Mouse (Mus musculus): ENCODE data around the gene Plagl2. TPM values are rescaled to one million over a fixed set of nuclear protein-coding genes. Genes with fewer than 3 reads are reported as not detected.

Gene Plagl2
- total and polyA plus RNA-seq, 3 experiments, result 8.1 to 52.7 (median 18.0) TPM

GRCm38 (mm10) chr2:153237891-153238290, 3.3 kb downstream of the Plagl2 start:
- in situ Hi-C loops (cut with MboI; ENCODE audit: low pct_ligation_motif_present, low pct_unique_long_range_greater_than_20kb, low sequenced_read_pairs) (no loop called here), dilution Hi-C loops (cut with MboI; ENCODE audit: extremely low pct_ligation_motif_present, extremely low pct_unique_long_range_greater_than_20kb, low sequenced_read_pairs) (no loop called here)
- H3K4me1 ChIP-seq (ENCODE audit: control insufficient read depth in 1 of 2, insufficient read depth in 2 of 2), result peaks cover 16 to 65% of the 10 kb centered on the region in 2 experiments
- peak overlapping the region; percentile 91 for H3K4me2 ChIP-seq (ENCODE audit: insufficient read depth, low read depth, poor library complexity, severe bottlenecking)
- peaks cover 78% of the 10 kb centered on the region for H3K79me2 ChIP-seq (replicated peaks; ENCODE audit: control insufficient read depth, extremely low read depth, insufficient read depth, poor library complexity, severe bottlenecking)
- H3K27me3 ChIP-seq (replicated peaks), result no peaks in the 10 kb centered on the region
- peaks cover 32 to 47% of the 10 kb centered on the region in 2 experiments for H3K36me3 ChIP-seq (replicated peaks in 1 of 2; ENCODE audit: control insufficient read depth in 1 of 2, insufficient read depth in 1 of 2, low read length in 1 of 2)
- no peaks in the 10 kb centered on the region for H3K9me3 ChIP-seq (replicated peaks; ENCODE audit: low read length)
- H3K27ac ChIP-seq (ENCODE audit: insufficient read depth, low read depth), result peak overlapping the region; percentile 74
- peak overlapping the region; percentile 35 to 82 (median 76) for H3K4me3 ChIP-seq (replicated peaks in 1 of 3; ENCODE audit: low read depth in 2 of 3, low read length in 2 of 3, poor library complexity in 1 of 3)
- DNase-seq (ENCODE audit: extremely low read depth), result no peak
- TF ChIP-seq USF1 (IDR thresholded peaks at IDR 0.05; ENCODE audit: low read depth, low read length), result no peak
- TF ChIP-seq UBTF (IDR thresholded peaks at IDR 0.05; ENCODE audit: low read depth, low read length), result no peak
- no peak for TF ChIP-seq HCFC1 (IDR thresholded peaks at IDR 0.05; ENCODE audit: low read depth, low read length)
- TF ChIP-seq TBP (conservative IDR thresholded peaks at IDR 0.05; ENCODE audit: low read depth, low read length), result no peak
- no peak for TF ChIP-seq NRF1 (IDR thresholded peaks at IDR 0.05; ENCODE audit: low read depth, low read length)
- peak; percentile 64 for TF ChIP-seq IRF4 (IDR thresholded peaks at IDR 0.05; ENCODE audit: low read depth, low read length)
- 0 out of 2 replicates have a peak, but pooled peaks have one; percentile 37 for TF ChIP-seq ZMIZ1 (IDR thresholded peaks at IDR 0.05; ENCODE audit: low read depth, low read length)
- peak; percentile 13; the same call in 1 of the 2 replicates for TF ChIP-seq MAZ (IDR thresholded peaks at IDR 0.05; ENCODE audit: low read depth, low read length)
- TF ChIP-seq E2F4 (IDR thresholded peaks at IDR 0.05; ENCODE audit: insufficient replicate concordance, low read depth, low read length), result no peak
- 0 out of 2 replicates have a peak, but pooled peaks have one; percentile 45 for TF ChIP-seq MXI1 (IDR thresholded peaks at IDR 0.05; ENCODE audit: low read depth, low read length)
- TF ChIP-seq MAFK (IDR thresholded peaks at IDR 0.05; ENCODE audit: insufficient replicate concordance, low read length), result no peak
- no peak for TF ChIP-seq ZKSCAN1 (IDR thresholded peaks at IDR 0.05; ENCODE audit: borderline replicate concordance, low read depth, low read length)
- TF ChIP-seq CHD1 (IDR thresholded peaks at IDR 0.05; ENCODE audit: low read depth, low read length), result peak; percentile 89; the same call in 1 of the 2 replicates
- TF ChIP-seq RCOR1 (conservative IDR thresholded peaks at IDR 0.05; ENCODE audit: low read depth, low read length), result 0 out of 2 replicates have a peak, but pooled peaks have one; percentile 37
- TF ChIP-seq CTCF (conservative IDR thresholded peaks at IDR 0.05 in 1 of 2, IDR thresholded peaks at IDR 0.05 in 1 of 2; ENCODE audit: low read depth in 2 of 2, low read length in 2 of 2), result no peak
- TF ChIP-seq ETS1 (conservative IDR thresholded peaks at IDR 0.05; ENCODE audit: low read depth, low read length), result peak; percentile 68
- no peak for TF ChIP-seq PAX5 (IDR thresholded peaks at IDR 0.05; ENCODE audit: low read length)
- no peak for TF ChIP-seq RAD21 (IDR thresholded peaks at IDR 0.05; ENCODE audit: low read depth, low read length)
- peak; percentile 61 for TF ChIP-seq SIN3A (IDR thresholded peaks at IDR 0.05; ENCODE audit: low read length)
- TF ChIP-seq BHLHE40 (IDR thresholded peaks at IDR 0.05; ENCODE audit: low read depth, low read length), result 0 out of 2 replicates have a peak, but pooled peaks have one; percentile 30
- TF ChIP-seq MEF2A (IDR thresholded peaks at IDR 0.05; ENCODE audit: borderline replicate concordance, low read depth, low read length), result peak; percentile 56; the same call in 1 of the 2 replicates
- 0 out of 2 replicates have a peak, but pooled peaks have one; percentile 20 for TF ChIP-seq EP300 (IDR thresholded peaks at IDR 0.05; ENCODE audit: low read length)
- no peak for TF ChIP-seq JUND (conservative IDR thresholded peaks at IDR 0.05; ENCODE audit: low read depth, low read length)
- TF ChIP-seq USF2 (conservative IDR thresholded peaks at IDR 0.05; ENCODE audit: low read depth, low read length), result no peak
- TF ChIP-seq ZC3H11A (IDR thresholded peaks at IDR 0.05; ENCODE audit: low read depth, low read length), result no peak
- TF ChIP-seq MAX (IDR thresholded peaks at IDR 0.05; ENCODE audit: low read length), result peak; percentile 73
- no peak for TF ChIP-seq POLR2A (IDR thresholded peaks at IDR 0.05; ENCODE audit: low read depth, low read length)
- no peak for TF ChIP-seq POLR2AphosphoS2 (IDR thresholded peaks at IDR 0.05; ENCODE audit: low read depth, low read length)
- no peak for TF ChIP-seq ZNF384 (IDR thresholded peaks at IDR 0.05; ENCODE audit: low read depth, low read length)
- 0 out of 2 replicates have a peak, but pooled peaks have one; percentile 39 for TF ChIP-seq MYC (IDR thresholded peaks at IDR 0.05; ENCODE audit: low read depth, low read length)
- TF ChIP-seq ELF1 (IDR thresholded peaks at IDR 0.05; ENCODE audit: low read depth, low read length), result 0 out of 2 replicates have a peak, but pooled peaks have one; percentile 8
- no peak for TF ChIP-seq NELFE (IDR thresholded peaks at IDR 0.05; ENCODE audit: low read depth, low read length)
- TF ChIP-seq TCF12 (IDR thresholded peaks at IDR 0.05; ENCODE audit: low read depth, low read length), result no peak; the same call in 1 of the 2 replicates
- no peak for TF ChIP-seq KAT2A (IDR thresholded peaks at IDR 0.05; ENCODE audit: insufficient replicate concordance, low read length)
- TF ChIP-seq SMC3 (IDR thresholded peaks at IDR 0.05; ENCODE audit: low read depth, low read length), result no peak
- TF ChIP-seq JUN (IDR thresholded peaks at IDR 0.05; ENCODE audit: insufficient read depth, low read depth, low read length), result no peak
- TF ChIP-seq CHD2 (IDR thresholded peaks at IDR 0.05; ENCODE audit: low read length), result no peak
- no peak for TF ChIP-seq GABPA (IDR thresholded peaks at IDR 0.05; ENCODE audit: insufficient replicate concordance, low read depth, low read length)
- H3K9ac ChIP-seq (ENCODE audit: insufficient read depth, low read depth), result peak overlapping the region; percentile 92
